Mouse (Mus musculus): ENCODE results near the gene Fen1. TPM values are rescaled to one million over a fixed set of nuclear protein-coding genes. Genes with fewer than 3 reads are reported as not detected.

The Fen1 gene
- polyA plus RNA-seq, 1 experiment, result 31.2 TPM

GRCm38 (mm10) chr19:10219593-10219992 lies 15.6 kb upstream of the Fen1 start:
- TF ChIP-seq POLR2A (IDR thresholded peaks at IDR 0.05; ENCODE audit: borderline replicate concordance, low read depth, low read length) (no peak), CTCF (IDR thresholded peaks at IDR 0.05; ENCODE audit: low read depth, low read length) (no peak)
- Histone ChIP-seq H3K4me1 (ENCODE audit: control insufficient read depth, insufficient read depth, low read length) (no peaks in the 10 kb centered on the region), H3K4me3 (ENCODE audit: insufficient read depth, low read length) (no peak overlapping the region), H3K27ac (ENCODE audit: insufficient read depth, low read depth, low read length) (no peak overlapping the region)

DNA sequence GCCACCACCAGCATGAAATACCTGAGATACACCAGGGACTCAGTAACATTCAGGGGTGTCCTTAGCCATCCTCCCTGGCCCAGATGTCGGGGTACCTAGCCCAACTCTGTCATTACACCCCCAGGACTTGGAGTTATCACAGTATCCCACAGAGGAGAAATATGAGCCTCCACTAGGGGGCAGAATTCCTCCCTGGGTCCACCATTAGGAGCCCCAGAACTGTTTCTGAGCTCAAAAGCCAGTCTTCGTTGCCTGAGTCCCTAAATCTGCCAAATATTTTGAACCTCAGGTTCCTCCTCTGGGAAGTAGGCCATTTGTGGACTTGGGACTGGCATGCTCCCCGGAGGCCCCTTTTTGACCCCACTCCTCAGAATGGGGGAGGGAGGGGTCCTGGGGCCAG lies 15.1 kb upstream of the Fen1 start:
- TF ChIP-seq CTCF (IDR thresholded peaks at IDR 0.05; ENCODE audit: low read depth, low read length) (peak; percentile 89), POLR2A (IDR thresholded peaks at IDR 0.05; ENCODE audit: borderline replicate concordance, low read depth, low read length) (no peak)
- Histone ChIP-seq H3K4me1 (ENCODE audit: control insufficient read depth, insufficient read depth, low read length) (no peaks in the 10 kb centered on the region), H3K4me3 (ENCODE audit: insufficient read depth, low read length) (no peak overlapping the region), H3K27ac (ENCODE audit: insufficient read depth, low read depth, low read length) (no peak overlapping the region)

DNA sequence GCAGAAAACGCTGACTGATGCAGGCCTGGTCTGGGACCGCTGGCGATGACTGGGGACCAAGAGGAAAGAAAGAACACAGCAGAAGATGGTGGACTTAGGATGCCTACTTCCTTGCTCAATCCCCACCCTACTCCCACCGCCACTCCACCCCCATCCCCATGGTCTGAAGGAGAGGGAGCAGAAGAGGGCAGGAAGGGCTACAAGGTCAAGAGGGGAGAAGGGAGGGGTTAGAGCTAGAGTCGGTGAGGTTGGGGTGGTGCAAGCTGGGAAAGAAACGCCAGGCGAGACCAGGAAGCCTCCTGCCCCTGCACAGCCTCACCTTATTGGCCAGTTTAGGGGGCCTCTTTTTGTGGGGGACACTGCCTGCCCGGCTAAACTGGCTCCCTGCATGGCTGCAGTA lies 12.1 kb upstream of the Fen1 start:
- no peak overlapping the region for H3K27ac ChIP-seq (ENCODE audit: insufficient read depth, low read depth, low read length)
- no peak for TF ChIP-seq POLR2A (IDR thresholded peaks at IDR 0.05; ENCODE audit: borderline replicate concordance, low read depth, low read length)
- no peak for TF ChIP-seq CTCF (IDR thresholded peaks at IDR 0.05; ENCODE audit: low read depth, low read length)

DNA sequence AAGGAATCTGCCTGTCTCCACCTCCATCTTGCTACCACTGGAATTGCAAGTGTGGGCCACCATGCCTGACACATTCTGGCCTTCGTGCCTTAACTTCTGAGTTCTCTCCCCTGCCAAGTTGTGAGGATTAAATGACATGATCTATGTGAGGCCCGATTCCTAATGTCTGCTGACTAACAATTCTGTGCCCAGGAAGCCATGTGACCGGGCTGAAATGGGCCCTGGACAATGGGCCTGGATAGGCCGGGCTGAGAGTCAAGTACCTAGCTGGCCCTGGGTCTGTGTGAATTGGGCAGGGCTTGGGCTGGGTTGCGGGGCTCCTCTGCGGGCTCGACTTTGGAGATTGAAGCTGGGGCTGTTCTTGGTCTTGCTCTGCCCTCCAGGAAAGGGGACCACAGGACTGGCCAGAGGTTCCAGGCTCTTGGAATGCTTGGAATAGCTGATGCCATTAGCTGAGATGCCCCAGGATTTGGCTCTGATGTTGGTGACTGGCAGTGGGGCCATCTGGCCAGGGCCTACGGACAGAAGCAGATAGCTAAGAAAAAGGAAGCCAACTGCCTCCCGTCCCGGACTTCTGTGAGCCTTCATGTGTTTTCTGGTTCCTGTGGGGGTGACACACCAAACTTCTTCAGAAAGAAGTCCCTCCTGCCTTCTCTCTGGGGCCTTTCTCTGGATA lies 10.0 kb upstream of the Fen1 start:
- no peak for TF ChIP-seq CTCF (IDR thresholded peaks at IDR 0.05; ENCODE audit: low read depth, low read length)
- TF ChIP-seq POLR2A (IDR thresholded peaks at IDR 0.05; ENCODE audit: borderline replicate concordance, low read depth, low read length), result no peak
- H3K4me1 ChIP-seq (ENCODE audit: control insufficient read depth, insufficient read depth, low read length), result peaks cover 19% of the 10 kb centered on the region
- H3K27ac ChIP-seq (ENCODE audit: insufficient read depth, low read depth, low read length), result no peak overlapping the region

More for the DNA sequence above, 12.1 kb upstream of the Fen1 start:
- H3K4me3 ChIP-seq (ENCODE audit: insufficient read depth, low read length), result no peak overlapping the region
- peaks cover 3% of the 10 kb centered on the region for H3K4me1 ChIP-seq (ENCODE audit: control insufficient read depth, insufficient read depth, low read length)

DNA sequence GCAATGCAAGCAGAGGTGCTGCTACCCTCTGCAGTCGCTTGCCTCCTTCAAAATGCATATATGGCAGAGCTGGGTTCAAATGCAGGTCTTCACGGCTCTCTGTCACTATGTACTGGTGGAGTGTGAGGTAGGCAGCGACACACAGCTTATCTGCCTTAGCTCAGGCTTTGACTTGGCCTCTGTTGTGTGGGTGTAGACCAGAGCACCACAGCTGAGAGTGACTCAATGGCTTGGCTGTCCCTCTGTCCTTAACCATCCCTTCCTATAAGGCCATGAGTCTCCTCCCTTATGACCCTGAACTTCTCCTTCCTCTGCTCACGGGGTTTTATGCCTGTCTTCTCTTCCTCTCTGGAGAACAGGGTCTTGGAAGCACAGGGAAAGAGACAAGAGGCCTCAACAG lies 6.9 kb upstream of the Fen1 start:
- TF ChIP-seq CTCF (IDR thresholded peaks at IDR 0.05; ENCODE audit: low read depth, low read length) (no peak), POLR2A (IDR thresholded peaks at IDR 0.05; ENCODE audit: borderline replicate concordance, low read depth, low read length) (no peak)
- peak overlapping the region; percentile 15; the same call in 1 of the 2 replicates for H3K27ac ChIP-seq (ENCODE audit: insufficient read depth, low read depth, low read length)
- H3K4me1 ChIP-seq (ENCODE audit: control insufficient read depth, insufficient read depth, low read length), result peaks cover 19% of the 10 kb centered on the region
- H3K4me3 ChIP-seq (ENCODE audit: insufficient read depth, low read length), result no peak overlapping the region

More for the DNA sequence above, 10.0 kb upstream of the Fen1 start:
- no peak overlapping the region for H3K4me3 ChIP-seq (ENCODE audit: insufficient read depth, low read length)

DNA sequence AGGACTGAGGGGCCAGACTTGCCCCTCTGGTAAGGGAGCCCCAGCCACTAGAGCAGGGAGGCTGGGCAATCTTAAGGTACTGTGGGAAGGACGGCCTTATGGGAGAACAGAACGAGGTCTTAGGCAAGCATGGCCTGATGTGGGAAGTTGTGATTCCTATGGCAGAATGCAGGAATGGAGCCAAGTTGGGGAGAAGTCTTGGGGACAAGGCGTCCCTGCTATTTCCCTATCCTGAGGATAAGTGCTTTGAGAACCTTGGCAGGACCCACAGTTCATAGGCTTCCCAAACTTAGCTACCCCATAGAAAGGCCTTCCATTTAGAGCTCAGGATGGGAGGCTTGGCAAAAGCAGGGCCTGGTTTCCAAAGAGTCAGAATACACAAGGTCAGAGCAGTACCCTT lies 4.9 kb upstream of the Fen1 start:
- Histone ChIP-seq H3K27ac (ENCODE audit: insufficient read depth, low read depth, low read length) (no peak overlapping the region), H3K4me1 (ENCODE audit: control insufficient read depth, insufficient read depth, low read length) (peaks cover 23% of the 10 kb centered on the region), H3K4me3 (ENCODE audit: insufficient read depth, low read length) (no peak overlapping the region)
- TF ChIP-seq CTCF (IDR thresholded peaks at IDR 0.05; ENCODE audit: low read depth, low read length) (no peak), POLR2A (IDR thresholded peaks at IDR 0.05; ENCODE audit: borderline replicate concordance, low read depth, low read length) (no peak)

GRCm38 (mm10) chr19:10205051-10205450 lies 1.1 kb upstream of the Fen1 start:
- no peak overlapping the region; the same call in 1 of the 2 replicates for H3K4me3 ChIP-seq (ENCODE audit: insufficient read depth, low read length)
- H3K4me1 ChIP-seq (ENCODE audit: control insufficient read depth, insufficient read depth, low read length), result peaks cover 10% of the 10 kb centered on the region
- TF ChIP-seq POLR2A (IDR thresholded peaks at IDR 0.05; ENCODE audit: borderline replicate concordance, low read depth, low read length), result no peak
- no peak for TF ChIP-seq CTCF (IDR thresholded peaks at IDR 0.05; ENCODE audit: low read depth, low read length)
- no peak overlapping the region for H3K27ac ChIP-seq (ENCODE audit: insufficient read depth, low read depth, low read length)

DNA sequence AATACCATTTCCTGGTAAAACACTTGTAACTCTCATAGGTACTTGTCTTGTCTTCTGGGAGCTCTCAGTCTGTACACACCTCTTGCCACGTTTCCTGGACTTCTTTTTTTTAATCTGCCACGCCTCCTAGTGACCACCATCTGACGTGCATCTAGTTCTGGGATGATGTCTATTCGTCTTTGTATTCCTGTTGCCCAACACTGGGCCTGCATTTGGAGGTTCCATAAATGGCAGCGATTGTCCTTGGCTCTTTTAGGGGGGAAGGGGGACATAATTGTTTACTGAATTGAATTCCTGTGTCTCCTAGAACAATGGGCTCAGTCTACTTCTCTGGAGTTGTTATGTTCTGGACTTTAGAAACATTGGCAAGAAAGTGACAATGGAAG lies 640 bp upstream of the Fen1 start:
- TF ChIP-seq CTCF (IDR thresholded peaks at IDR 0.05; ENCODE audit: low read depth, low read length), result no peak
- no peak for TF ChIP-seq POLR2A (IDR thresholded peaks at IDR 0.05; ENCODE audit: borderline replicate concordance, low read depth, low read length)

DNA sequence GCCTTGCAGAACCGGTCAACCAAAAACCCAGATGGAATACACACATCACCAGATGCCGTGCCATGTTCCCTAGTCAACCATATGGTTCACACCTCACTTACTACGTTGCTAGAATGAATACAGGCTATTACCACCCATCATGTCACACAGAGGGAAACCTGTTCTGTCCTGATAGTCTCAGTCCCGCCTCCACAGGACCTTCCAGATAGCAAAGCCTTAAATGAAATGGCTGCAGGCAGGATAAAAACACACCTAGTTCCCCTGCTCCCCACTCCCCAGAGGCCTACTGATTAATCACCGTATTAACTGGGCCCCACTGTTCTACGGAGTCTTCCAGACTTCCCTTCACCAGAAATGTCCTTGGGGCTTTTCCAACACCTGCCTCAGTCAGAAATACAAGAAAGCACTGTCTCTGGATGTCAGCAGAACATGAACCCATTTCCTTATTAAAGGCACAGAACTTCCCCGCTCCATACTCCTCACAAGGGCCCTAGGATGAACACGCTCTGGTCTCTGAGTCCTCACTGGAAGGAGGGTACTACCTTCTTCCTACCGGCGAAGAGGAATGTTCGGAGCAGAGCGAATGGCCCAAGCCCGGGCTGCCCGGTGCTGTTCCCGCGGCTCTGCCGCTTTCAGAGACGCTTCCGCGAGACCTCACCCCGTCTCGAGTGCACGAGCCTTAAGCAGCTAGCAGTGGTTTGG lies 672 bp downstream of the Fen1 start:
- TF ChIP-seq CTCF (IDR thresholded peaks at IDR 0.05; ENCODE audit: low read depth, low read length) (no peak), POLR2A (IDR thresholded peaks at IDR 0.05; ENCODE audit: borderline replicate concordance, low read depth, low read length) (no peak)
- peak overlapping the region; percentile 90 for H3K27ac ChIP-seq (ENCODE audit: insufficient read depth, low read depth, low read length)
- H3K4me1 ChIP-seq (ENCODE audit: control insufficient read depth, insufficient read depth, low read length), result peaks cover 4% of the 10 kb centered on the region; the same call in 1 of the 2 replicates
- H3K4me3 ChIP-seq (ENCODE audit: insufficient read depth, low read length), result peak overlapping the region; percentile 86

More for the DNA sequence above, 640 bp upstream of the Fen1 start:
- peak overlapping the region; percentile 54 for H3K27ac ChIP-seq (ENCODE audit: insufficient read depth, low read depth, low read length)
- peaks cover 5% of the 10 kb centered on the region for H3K4me1 ChIP-seq (ENCODE audit: control insufficient read depth, insufficient read depth, low read length)
- H3K4me3 ChIP-seq (ENCODE audit: insufficient read depth, low read length), result peak overlapping the region; percentile 86

DNA sequence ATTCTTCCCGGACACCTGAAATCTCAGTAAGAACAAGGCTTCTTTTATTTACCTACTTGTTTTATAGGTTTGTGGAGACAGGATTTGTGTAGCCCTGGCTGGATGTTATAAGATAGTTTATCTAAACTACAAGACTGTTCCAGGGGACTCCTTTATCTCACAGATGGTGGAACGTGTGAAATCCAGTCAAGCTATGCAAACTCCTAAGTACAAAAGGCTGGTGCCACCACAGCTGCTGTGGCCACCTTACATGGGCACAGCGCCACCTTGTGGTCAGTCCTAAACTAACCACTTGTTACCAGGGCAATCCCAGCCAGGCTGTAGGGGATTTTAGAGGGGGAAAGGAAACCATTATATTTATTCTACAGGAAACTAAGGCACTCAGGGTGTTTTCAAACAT lies 5.2 kb downstream of the Fen1 start:
- Histone ChIP-seq H3K27ac (ENCODE audit: insufficient read depth, low read depth, low read length) (no peak overlapping the region), H3K4me1 (ENCODE audit: control insufficient read depth, insufficient read depth, low read length) (no peaks in the 10 kb centered on the region), H3K4me3 (ENCODE audit: insufficient read depth, low read length) (no peak overlapping the region)
- TF ChIP-seq CTCF (IDR thresholded peaks at IDR 0.05; ENCODE audit: low read depth, low read length) (peak; percentile 84), POLR2A (IDR thresholded peaks at IDR 0.05; ENCODE audit: borderline replicate concordance, low read depth, low read length) (no peak)

Measured in bone marrow macrophage, adult 2 months (primary cell).